Mouse (Mus musculus) testis, adult 2 months (tissue): ENCODE results near the gene Cebpb.

ENCODE experiments used
- CTCF ChIP-seq: fragments of 200-500 bp; IDR thresholded peaks from 2 replicates; pipeline ENCODE4 v1.5.1; 2012; ENCODE audit warnings: low read depth, mild to moderate bottlenecking, inconsistent platforms, low read length, moderate library complexity; ENCODE audit not compliant: control insufficient read depth, insufficient read depth, insufficient replicate concordance
- POLR2A ChIP-seq: fragments of 200-500 bp; IDR thresholded peaks from 2 replicates; pipeline ENCODE4 v1.6.1; 2012; ENCODE audit warnings: low read depth, mild to moderate bottlenecking, inconsistent platforms, low read length, moderate library complexity; ENCODE audit not compliant: control insufficient read depth

- TF ChIP-seq CTCF (no peak), POLR2A (no peak)
Measured at GRCm38 (mm10) chr2:167710574-167710973, 21.9 kb downstream of the Cebpb start.
